Mouse (Mus musculus): ENCODE measurements at regions not wholly inside any gene's neighbourhood (a gene's known extent, or its start where the extent isn't known, plus 50 kb on each side); places are given as distances from the start of the nearest gene placed in this dataset.

GRCm38 (mm10) chrX:50620909-50621308 is 192.6 kb upstream of the Olfr1324 start:
- TF ChIP-seq CTCF (IDR thresholded peaks at IDR 0.05; ENCODE audit: borderline replicate concordance, extremely low read depth, insufficient read depth, insufficient read length) (no peak), POLR2A (IDR thresholded peaks at IDR 0.05; ENCODE audit: borderline replicate concordance, extremely low read depth, insufficient read depth, insufficient read length, poor library complexity, severe bottlenecking) (no peak)
